In genomic region chr14:74946751-74947375, GRCm38 (mm10) we compare ENCODE assay signal across 7 mouse cellular contexts. TPM values are rescaled to one million over a fixed set of nuclear protein-coding genes. Genes with fewer than 3 reads are reported as not detected.
DNase-seq lines count a peak whose midpoint lies in the region; ATAC-seq lines count a peak whose summit lies in the region.

No protein-coding gene starts in this region.

- H3K4me2 ChIP-seq in embryonic facial prominence, embryonic 11.5 days (ENCODE audit: low read depth, low read length) = peak overlapping the region; percentile 85
- H3K4me2 ChIP-seq in limb, embryonic 11.5 days (ENCODE audit: low read depth, severe bottlenecking) = peak overlapping the region; percentile 66
- peak overlapping the region; percentile 79 for H3K4me2 ChIP-seq in midbrain, embryonic 13.5 days (replicated peaks)

- no peaks in the 10 kb centered on the region for H3K27me3 ChIP-seq in embryonic facial prominence, embryonic 11.5 days (ENCODE audit: control insufficient read depth, insufficient read depth, low read length)
- H3K27me3 ChIP-seq in limb, embryonic 11.5 days (ENCODE audit: control insufficient read depth, insufficient read depth, low read length) = no peaks in the 10 kb centered on the region
- no peaks in the 10 kb centered on the region for H3K27me3 ChIP-seq in midbrain, embryonic 13.5 days

- peak overlapping the region; percentile 65; the same call in 1 of the 2 replicates for H3K27ac ChIP-seq in embryonic facial prominence, embryonic 11.5 days (replicated peaks; ENCODE audit: low read depth, low read length)
- H3K27ac ChIP-seq in limb, embryonic 11.5 days (replicated peaks; ENCODE audit: low read depth, low read length) = peak overlapping the region; percentile 77
- peak overlapping the region; percentile 87 for H3K27ac ChIP-seq in midbrain, embryonic 13.5 days

- H3K36me3 ChIP-seq in embryonic facial prominence, embryonic 11.5 days (replicated peaks; ENCODE audit: control insufficient read depth, insufficient read depth, low read depth, low read length) = no peaks in the 10 kb centered on the region
- H3K36me3 ChIP-seq in limb, embryonic 11.5 days (ENCODE audit: control insufficient read depth, insufficient read depth, low read length) = no peaks in the 10 kb centered on the region
- H3K36me3 ChIP-seq in midbrain, embryonic 13.5 days = no peaks in the 10 kb centered on the region

- under 1% methylated on average over 56 of the region's 56 CpGs for WGBS in embryonic facial prominence, embryonic 11.5 days
- WGBS in limb, embryonic 11.5 days = under 1% methylated on average over 56 of the region's 56 CpGs
- WGBS in midbrain, embryonic 13.5 days = under 1% methylated on average over 55 of the region's 56 CpGs

- 0 out of 2 replicates have a peak, but pooled peaks cover 2% of the 10 kb centered on the region for H3K4me1 ChIP-seq in embryonic facial prominence, embryonic 11.5 days (ENCODE audit: control insufficient read depth, insufficient read depth, low read length)
- H3K4me1 ChIP-seq in limb, embryonic 11.5 days (ENCODE audit: control insufficient read depth, insufficient read depth, low read length) = peaks cover 9% of the 10 kb centered on the region
- peaks cover 20% of the 10 kb centered on the region for H3K4me1 ChIP-seq in midbrain, embryonic 13.5 days (replicated peaks)

- peak overlapping the region; percentile 87 for H3K9ac ChIP-seq in embryonic facial prominence, embryonic 11.5 days (replicated peaks; ENCODE audit: low read length)
- peak overlapping the region; percentile 91 for H3K9ac ChIP-seq in limb, embryonic 11.5 days (ENCODE audit: low read length)
- peak overlapping the region; percentile 87 for H3K9ac ChIP-seq in midbrain, embryonic 13.5 days (replicated peaks)

- H3K9me3 ChIP-seq in embryonic facial prominence, embryonic 11.5 days (replicated peaks; ENCODE audit: control insufficient read depth, low read length) = no peaks in the 10 kb centered on the region
- H3K9me3 ChIP-seq in limb, embryonic 11.5 days (ENCODE audit: control insufficient read depth, low read length) = no peaks in the 10 kb centered on the region
- H3K9me3 ChIP-seq in midbrain, embryonic 13.5 days = no peaks in the 10 kb centered on the region

- H3K4me3 ChIP-seq in embryonic facial prominence, embryonic 11.5 days (ENCODE audit: low read depth, low read length) = peak overlapping the region; percentile 90
- H3K4me3 ChIP-seq in limb, embryonic 11.5 days (ENCODE audit: low read depth, low read length) = peak overlapping the region; percentile 82
- H3K4me3 ChIP-seq in midbrain, embryonic 13.5 days (replicated peaks) = peak overlapping the region; percentile 84

- DNase-seq in adrenal gland, postnatal 10 days = peak; percentile 89
- DNase-seq in embryonic facial prominence, embryonic 11.5 days (ENCODE audit: low spot score) = peak; percentile 67
- DNase-seq in heart, adult 11 months = peak; percentile 98
- DNase-seq in kidney, adult 18-20 months = peak; percentile 87
- DNase-seq in limb, embryonic 11.5 days (ENCODE audit: low spot score) = peak; percentile 77
- peak; percentile 69 for DNase-seq in spleen, adult 12 weeks (ENCODE audit: low spot score)

- ATAC-seq in embryonic facial prominence, embryonic 11.5 days (replicated peaks; ENCODE audit: insufficient number of reproducible peaks, low FRiP score, low TSS enrichment, low read depth) = peak; percentile 75
- peak; percentile 67 for ATAC-seq in limb, embryonic 11.5 days (ENCODE audit: insufficient number of reproducible peaks, low FRiP score, low TSS enrichment, low read depth)
- ATAC-seq in midbrain, embryonic 13.5 days = peak; percentile 90

RNA-seq across cellular contexts. Expression of gene Lrch1, which starts 0.8 kb away (rescaled TPM):
- 10 to 100 TPM; 13.7 to 16.2 TPM for total RNA-seq in adrenal gland, postnatal 10 days (2021)
- polyA plus RNA-seq in embryonic facial prominence, embryonic 11.5 days (2014; fragmentation: Nextera tagmentation; extraction: Ambion mirVana) = 10.1 and 10.4 TPM in 2 replicates
- polyA plus RNA-seq in limb, embryonic 11.5 days (2014; fragmentation: Nextera tagmentation; extraction: Ambion mirVana) = 11.3 and 12.9 TPM in 2 replicates
- polyA plus RNA-seq in midbrain, embryonic 13.5 days (2015; fragmentation: Nextera tagmentation; extraction: Ambion mirVana) = 9.7 and 10.0 TPM in 2 replicates

Comparison
In these comparisons a context has a peak if more than half of its experiments do, and no peak if none do; other contexts are left out.
1. Peak in every context shown above with its lines: DNase-seq, ATAC-seq, H3K4me3 ChIP-seq and H3K27ac ChIP-seq.